Mouse (Mus musculus) activated CD4-positive, CD25-positive, alpha-beta regulatory T cell, adult 4 months (primary cell): ENCODE measurements around the gene Piezo1. TPM values are rescaled to one million over a fixed set of nuclear protein-coding genes. Genes with fewer than 3 reads are reported as not detected.

Source experiments
- ATAC-seq: one replicate; pipeline ENCODE4 v1.8.0; 2017
- polyA plus RNA-seq, 2 experiments: library from polyadenylated mRNA; unstranded; fragments of 100-300 nt; shearing (Covaris generic); gene quantifications; one replicate each; pipeline ENCODE4 v1.2.1; 2017

Piezo1 gene
- polyA plus RNA-seq, 2 experiments from 2014 or later, result 11.8 to 22.2 TPM

DNA sequence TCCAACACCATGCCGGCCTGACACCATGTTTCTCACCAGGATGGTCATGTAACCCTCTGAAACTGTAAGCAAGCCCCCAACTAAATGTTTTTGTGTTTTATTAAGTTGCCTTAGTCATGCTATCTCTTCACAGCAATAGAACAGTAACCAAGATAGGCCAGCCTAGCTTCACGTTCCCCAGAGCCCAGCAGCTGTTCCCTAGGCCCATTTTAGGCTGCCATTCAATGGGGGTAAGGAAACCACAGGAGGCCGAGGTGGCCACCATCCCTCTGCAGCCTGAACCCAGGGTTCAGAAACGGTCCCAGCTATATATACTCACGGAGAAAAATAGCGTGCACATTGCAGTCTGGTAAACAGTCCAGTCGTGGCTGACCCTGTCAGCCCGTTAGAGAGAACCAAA is 7.0 kb downstream of the Piezo1 start:
- ATAC-seq, result no peak

DNA sequence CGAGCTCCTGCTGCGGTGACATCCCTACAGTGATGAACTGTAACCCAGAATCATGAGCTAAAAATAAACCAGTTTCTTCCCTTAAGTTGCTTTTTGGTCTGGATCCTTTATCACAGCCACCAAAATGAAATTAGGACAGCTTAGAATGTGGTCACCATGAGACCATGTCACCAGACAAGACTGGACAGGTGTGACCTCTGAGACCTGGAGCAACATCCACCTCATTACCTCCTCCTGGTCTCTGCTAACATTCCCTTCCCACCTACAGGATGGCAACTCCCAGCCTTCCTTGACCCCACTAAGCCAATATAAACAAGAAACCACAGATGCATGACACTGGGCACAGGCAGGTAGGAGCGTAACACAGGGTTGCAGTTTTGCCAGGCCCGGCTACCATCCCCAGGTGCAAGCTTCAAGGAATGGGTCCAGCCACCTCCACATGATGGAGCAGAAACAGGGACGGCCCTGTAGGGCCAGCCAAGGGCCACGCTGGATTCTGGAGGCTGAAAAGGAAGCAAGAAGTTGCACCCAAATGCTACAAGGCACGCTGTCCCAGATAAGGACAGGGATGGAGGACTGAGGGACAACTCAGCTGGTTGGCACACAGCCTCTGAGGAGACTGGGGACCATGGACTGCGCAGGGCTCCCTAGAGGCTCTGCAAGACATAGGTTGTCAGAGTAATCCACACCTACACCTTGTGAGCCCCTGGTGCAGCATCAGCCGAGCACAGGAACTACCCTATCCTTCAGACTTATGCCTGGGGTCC is 12.6 kb downstream of the Piezo1 start:
- ATAC-seq, result no peak

DNA sequence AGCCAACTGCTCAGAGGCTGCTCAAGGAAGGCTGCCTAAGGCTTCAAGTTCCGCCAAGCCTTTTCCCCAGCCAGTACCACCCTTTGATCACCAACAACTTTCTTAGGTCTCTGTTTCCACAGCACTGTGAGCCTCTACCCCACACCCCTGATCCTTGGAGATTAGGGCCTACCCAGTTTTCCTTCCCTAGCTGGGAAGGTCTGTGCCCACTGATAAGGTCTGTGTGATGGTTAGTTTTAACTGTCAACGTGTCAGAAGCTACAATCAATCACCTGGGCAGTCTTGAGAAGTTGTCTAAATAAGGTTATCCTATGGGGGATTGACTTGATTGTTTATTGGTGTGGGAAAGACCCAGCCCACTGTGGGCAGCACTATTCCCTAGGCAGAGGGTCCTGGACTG is 13.3 kb downstream of the Piezo1 start:
- no peak for ATAC-seq

DNA sequence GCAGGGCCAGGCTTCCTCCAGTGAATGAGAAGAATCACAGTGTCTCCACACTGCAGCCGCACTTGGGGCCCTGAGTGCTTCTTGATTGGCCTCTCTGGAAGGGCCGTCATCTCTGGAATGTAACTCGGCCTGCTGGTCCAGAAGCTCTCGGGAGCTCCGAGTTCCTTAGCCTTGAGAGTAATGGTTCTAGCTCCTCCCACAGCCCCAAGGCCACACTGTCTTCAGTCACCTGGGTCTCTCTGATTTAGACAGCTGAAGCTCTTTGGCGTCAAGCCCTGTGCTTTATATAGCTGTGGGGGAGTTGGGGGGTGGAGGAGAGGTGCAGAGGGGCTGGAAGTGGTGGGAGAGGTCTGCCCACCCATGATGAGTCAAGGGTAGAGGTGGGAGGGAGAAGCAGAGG is 14.1 kb downstream of the Piezo1 start:
- no peak for ATAC-seq

DNA sequence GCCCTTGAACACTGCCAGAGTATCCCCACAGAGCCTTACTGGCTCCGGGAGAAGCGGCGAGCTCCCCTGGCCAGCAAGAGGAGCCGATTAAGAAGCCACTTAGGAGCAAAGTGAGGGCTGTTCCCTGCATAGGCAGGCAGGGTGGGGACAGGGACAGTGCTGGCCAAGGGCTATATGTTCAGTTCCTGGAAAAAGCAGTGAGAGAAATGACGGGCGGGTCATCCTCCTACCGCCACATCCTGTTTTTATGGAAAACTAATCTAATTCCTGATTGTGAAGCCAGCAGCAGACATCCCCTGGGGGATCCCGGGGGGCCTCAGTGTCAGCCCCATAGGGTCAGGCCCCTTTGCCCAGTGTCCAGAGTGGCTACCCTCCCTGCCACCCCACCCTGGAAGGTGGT is 19.8 kb downstream of the Piezo1 start:
- no peak for ATAC-seq

DNA sequence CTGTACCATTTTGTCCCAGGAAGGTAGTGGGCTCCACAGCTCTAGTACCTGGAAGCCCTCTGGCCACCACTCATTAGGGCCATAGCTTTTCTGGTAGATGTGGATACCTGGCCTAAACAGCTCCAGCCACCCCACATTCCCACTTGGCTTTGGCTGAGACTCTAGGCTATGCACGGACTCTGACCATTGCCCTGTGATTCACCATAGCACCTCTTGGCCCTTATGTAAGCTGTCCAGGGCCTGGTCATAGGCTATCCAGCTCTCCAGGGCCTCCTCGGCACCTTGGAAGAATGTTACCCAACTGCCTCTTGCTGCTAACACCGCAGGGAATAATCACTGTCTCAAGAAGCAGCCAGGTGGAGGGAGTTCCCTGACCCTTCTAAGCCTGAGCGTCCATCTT is 22.0 kb downstream of the Piezo1 start:
- no peak for ATAC-seq

DNA sequence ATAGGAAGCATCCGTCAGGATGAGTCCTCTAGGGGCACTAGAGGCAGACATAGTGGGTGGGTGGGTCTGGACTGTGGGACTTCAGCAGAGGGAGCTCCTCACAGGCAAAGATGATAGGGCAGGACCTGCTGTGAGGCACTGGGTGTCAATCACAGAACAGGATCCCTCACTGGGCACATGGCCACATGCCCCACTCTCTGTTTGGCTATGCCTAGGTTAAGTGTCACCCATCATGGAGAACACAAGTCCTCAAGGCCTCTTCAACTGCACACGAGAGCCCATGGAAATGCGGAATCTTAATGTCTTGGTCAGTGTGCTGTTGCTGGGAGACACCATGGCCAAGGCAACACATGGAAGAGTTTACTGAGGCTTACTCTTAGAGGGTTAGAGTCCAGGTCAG is 23.2 kb downstream of the Piezo1 start:
- ATAC-seq, result no peak

DNA sequence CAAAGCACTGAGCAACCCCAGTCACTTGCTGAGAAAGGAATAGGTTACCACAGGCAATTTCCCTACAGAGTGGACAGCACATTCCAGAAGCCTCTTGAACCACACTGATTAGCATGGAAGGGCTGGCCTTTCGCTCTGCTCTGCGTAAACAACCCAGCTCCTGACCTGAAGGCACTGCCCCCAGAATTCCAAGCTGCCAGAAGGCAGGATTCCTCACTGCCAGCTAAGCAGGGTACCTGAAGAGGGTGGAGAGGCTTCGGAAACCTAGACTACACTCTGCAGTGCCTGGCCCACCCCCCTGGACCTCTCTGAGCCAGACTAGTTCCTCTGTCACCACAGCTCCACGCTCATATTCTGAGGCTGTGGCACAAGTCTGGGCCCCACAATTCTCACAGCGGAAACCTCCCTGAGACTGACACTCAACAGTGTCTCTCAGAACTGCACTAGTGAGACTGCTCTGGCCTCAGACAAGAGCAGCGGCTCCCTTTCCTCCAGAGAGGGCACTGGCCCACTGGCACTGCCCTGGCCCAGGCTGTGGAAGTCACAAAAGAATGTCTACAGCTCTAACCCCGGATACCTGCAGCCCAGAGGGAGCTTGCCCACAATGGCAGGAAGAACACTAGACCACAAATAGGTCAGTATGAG is 24.5 kb downstream of the Piezo1 start:
- ATAC-seq, result no peak

DNA sequence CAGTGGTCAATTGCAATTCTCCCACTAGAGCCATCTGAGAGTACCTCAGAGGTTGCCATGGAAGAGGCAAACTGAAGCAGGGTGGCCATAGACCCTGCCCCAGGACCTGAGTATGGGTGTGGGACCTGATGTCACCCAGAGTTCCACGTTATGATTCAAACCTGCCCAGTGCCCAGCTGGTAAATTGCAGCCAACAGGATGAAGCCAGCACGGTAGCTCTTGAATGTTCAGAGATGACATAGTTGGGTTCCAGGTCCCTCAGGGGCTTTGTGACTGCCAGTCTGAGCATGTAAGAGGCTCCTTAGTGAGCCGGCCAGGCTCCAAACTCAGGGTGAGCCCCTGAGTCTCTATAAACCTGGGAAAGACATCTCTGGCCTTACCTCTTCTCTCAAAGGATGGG is 25.0 kb downstream of the Piezo1 start:
- ATAC-seq, result no peak

DNA sequence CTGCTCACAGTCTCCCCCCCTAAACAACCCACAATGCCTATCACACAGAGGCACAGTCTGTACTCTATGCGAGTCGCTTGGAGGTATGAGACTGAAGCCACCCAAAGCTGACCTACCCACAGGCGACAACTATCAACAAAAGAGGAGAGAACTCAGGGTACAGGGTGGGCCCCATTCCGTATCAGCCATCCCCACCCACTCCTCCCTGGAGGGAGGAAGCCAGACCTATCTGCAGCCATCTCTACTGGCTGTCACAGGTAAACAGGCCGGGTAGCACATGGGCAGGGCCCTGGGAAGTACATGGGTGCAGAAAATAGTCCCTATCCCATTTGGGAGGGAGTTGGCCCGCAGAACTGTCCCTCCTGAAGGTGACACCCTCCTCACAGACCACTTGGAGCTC is 26.1 kb downstream of the Piezo1 start:
- no peak for ATAC-seq

DNA sequence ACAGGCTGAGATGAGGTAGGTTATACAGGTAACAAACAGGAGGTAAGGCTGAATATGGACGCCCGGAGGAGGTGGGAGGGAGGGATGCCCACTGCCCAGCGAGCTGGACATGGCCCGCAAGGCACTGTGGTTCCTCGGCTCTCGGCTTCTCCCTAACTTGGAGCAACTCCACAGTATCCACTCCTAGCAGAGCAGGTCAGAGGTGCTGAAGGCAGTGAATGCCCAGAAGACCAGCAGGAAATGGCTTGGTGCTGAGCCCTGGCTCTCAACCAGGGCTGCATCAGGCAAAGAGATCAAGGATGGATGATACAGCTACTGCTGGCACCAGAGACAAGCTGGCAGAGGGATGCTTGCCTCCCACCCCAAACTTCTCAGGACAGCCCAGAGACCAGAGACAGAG is 26.6 kb downstream of the Piezo1 start:
- ATAC-seq, result no peak

DNA sequence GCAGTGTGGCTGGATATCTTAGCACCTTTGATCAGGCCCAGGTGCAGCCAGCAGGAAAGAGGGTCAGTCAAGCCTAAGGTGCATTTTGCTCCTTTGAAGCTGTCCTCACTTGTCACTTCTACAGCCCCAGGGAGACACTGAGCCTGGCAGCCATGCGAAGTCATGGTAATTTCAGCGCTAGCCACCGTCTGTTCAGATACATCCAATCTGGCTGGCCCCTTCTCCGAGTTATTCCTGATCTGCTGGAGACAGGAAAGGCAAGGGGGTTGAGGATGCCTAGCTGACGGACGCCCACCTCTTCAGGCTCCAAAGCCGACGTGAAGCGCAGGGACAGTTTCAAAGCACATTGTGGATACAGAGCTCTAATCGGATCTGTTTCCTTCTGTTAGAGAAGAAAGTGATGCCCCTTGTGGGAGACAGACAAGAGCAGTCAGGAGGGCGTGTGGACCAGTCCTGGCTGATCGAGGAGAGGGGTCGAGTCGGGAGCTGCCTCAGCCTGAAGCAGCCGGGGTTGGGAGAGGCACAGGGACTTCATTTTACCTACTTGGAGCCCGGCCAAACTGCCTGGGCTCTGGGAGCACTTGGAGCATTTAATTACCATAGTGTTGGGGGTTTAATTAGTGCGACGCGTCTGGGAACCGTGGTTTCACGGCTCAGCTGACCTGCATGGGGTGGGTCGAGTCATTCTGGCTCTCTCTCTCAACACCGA is 27.3 kb downstream of the Piezo1 start:
- no peak for ATAC-seq

DNA sequence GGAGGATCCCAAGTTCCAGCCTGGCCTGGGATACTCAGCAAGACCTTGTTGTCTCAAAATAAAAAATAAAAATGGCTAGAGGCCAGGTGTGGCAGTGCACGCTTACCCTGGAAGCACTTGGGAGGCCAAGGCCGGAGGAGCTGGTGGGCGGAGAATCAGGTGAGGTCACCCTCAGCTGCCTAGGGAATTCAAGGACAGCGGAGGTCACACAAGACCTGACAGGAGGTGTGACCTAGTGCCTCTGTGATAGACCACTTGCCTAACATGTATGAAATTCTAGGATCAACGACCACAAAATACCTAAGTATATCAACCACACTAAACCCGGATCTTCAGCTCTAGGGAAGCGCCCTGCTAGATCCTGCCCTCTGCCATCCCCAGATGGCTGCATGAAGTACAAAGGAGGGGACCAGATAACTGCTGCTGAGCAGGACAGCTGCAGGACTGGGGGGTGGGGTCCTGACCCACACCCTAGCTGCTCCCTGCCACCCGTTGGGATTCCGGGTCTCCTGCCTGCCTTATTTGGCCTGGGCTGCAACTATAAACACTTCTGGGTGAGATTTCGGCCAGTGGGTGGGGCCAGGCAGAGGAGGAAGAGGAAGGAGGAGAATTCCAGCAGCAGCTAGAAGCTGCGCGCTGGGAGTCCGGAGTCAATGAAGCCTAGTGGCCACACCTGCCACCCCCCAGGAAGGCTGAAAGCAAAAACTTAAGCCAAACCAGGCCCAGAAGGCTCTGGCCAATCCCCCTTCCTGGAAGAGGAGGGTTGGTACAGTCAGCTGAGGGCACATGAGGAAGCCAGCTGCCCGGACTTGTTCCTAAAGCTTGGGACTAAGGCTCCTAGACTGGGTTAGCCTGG is 28.1 kb downstream of the Piezo1 start:
- no peak for ATAC-seq

DNA sequence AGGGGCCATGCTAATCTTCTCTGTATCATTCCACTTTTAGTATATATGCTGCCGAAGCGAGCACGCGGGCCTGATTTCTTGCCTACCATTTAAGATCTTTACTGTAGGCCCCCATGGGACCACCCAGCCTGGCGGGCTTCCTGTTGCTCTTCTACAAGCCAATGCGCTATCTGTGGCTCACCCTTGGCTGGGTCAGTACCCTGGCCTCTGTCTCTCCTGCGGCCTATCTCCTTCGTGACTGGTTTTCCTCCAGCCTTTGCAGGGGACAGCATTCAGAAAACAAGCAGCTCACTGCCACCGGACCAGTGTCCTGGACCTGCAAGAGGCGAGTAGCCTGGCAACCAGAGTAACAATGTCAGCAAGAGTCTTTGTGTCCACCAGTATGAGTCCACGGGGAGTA is 30.5 kb downstream of the Piezo1 start:
- no peak for ATAC-seq

DNA sequence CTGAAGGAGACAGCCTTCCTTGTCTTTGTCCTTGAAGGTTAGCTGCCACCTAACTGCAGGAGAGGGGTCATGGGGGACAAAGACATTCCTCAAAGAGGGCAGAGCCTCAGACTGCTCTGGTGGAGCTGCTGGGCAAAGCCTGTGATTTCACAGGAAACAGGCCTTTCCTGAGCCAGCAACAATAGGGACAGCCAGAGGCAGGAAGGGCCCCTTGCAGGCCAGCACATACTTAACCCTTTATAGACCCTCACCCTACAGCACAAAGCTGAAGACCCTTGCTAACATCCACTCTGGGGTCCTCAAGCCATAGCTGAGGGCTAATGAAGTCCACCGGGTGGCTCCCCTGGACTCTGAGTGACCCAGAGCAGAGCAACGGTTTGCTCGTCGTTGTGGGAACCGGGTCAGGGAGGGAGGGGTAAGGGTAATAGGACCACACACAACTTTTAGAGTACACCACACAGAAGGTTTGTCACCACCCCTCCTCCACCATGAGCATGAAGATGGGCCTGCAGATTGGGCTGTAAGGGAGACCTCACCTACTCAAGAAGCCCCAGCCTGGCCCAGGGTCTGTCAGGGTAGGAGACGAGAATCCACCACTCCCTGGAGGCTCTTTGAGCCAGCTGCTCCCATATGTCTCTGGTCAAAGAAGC is 33.5 kb downstream of the Piezo1 start:
- ATAC-seq, result no peak

DNA sequence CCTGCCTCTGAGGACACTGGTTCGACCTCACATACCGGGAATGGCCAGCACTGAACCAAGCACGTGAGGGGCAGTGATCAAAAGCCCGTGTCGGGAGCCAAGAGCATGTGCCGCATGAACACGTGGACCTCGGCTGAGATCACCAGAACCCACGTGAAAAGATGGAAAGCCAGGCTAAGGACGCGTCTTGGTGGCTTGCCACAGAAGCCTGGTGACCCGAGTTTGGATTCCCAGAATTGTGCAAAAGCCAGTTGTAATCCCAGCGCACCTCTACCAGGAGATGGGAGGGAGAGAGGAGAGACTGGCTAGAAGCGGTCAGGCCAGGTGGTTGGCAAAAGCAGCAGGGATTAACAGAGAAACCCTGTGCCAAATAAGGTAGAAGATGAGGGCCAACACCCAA is 35.4 kb downstream of the Piezo1 start:
- no peak for ATAC-seq

DNA sequence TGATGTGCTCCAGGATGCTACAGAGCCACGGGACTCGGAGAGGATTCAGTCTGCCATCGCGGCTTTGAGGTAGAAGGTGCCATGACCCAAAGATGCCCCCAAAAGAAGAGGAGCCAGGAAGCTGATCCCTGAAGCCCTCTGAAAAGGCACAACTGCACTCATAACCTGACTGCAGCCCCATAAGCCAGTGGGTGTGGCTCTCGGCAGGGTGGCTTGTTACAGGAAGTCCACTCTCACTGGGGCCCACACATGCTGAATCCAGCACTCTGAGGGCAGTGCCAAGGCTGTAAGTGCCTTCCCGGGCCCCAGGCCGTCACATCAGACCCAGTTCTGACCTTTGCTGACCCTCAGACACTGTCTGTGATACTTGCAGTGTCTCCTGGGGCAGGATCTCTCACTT is 38.7 kb downstream of the Piezo1 start:
- no peak for ATAC-seq

DNA sequence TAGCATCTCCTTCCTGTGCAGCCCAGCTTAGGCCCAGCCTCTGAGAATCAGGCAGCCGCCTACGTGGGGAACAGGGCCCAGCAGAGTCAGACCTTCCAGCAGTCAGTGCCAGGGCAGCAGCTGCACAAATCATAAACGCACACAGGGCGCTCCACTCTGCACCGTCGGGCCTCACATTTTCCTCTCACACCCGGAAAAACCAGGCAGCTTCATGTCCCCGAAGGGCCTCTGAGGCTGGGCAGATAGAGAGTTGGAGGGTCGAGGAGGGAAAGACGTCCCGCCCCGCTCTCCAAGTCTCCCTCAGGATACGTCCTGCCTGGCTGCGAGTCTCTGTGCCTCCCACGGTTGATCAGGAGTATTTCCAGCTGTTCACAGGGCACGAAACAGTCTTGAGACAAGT is 39.6 kb downstream of the Piezo1 start:
- ATAC-seq, result no peak

DNA sequence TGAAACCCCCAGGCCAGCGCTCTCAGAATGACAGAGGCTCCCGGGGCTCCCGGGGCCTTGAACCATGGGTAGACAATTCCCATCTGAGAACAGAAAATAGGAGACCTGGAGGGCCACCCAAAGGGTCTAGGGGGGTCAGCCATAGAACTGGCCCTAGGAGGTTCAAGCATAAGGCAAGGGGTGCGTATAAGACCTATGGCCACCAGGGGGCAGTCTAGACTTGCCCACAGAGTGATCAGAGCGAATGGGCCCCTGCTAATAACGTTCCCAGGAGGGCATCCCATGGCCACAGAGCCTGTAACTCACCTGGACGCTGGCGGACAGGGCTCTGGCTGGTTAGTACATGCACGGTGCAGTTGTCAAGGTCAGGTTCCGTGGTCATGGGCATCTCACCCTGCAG is 50.3 kb downstream of the Piezo1 start:
- peak; percentile 75 for ATAC-seq

DNA sequence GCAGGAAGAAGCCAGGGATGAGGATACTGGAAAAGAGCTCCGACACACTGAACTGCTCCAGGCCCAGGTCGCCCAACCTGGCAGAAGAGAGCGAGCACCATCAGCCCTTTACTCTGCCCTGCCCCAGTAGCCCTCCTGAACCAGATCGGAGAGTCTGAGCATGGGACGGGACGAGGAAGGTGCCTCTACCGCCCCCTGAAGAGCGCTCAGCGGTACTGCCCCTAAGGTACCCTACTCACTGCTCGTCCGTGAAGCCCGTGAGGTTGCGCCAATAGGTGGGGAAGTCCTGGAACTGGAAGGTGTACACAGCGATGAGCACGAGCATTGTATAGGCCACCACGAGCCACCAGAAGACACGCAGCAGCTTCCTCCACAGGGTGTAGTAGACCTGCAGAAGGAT is 53.2 kb downstream of the Piezo1 start:
- ATAC-seq, result peak; percentile 40

DNA sequence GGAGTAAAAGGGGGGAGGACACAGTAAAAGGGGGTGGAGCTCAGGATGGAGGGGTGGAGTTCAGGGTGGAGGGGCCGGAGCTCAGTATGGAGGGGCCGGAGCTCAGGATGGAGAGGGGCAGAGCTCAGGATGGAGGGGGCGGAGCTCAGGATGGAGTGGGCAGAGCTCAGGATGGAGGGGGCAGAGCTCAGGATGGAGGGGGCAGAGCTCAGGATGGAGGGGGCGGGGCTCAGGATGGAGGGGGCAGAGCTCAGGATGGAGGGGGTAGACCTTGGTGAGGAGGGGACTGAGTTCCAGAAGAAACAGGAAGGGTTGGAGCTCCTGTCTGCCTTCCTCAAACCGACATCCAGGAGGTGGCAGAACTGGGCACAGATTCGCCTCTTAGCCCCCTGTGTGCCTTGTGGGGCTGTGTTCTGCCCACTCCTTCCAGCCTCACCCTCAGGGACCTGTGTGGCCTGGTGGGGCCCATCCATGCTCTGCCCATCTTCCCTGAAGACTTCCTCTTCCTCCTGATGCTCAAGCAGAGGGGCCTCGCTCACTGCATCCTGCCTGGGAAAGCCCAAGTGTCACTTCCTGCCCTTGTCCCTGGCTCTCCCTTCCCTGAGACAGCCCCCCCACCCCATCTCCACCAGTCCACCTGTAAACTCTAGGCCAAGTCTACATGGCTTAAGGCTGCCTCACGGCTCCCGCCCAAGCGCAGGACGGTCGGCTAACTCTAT is 54.0 kb downstream of the Piezo1 start:
- ATAC-seq, result no peak

DNA sequence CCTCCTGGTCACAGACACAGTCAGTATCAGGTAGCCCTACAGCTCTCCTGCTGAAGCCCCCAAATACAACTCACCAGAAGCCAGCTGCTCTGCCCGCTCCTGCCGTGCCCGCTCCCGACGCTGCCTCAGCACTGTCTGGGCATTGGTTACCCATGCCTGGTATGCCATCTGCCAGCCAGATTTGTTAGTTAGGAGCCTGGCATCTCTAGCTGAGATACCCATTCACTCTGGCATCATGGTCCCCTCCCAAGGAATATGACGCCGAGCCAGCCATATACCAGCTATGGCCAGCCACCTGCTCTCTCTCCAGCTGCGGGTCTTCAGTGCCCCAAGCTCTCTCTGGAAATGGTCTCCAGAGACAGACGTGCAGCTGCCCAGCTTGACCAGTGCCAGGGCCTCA is 62.7 kb downstream of the Piezo1 start:
- ATAC-seq, result no peak
